Mouse (Mus musculus): Measurements from ENCODE around the gene Stk31. TPM values are rescaled to one million over a fixed set of nuclear protein-coding genes. Genes with fewer than 3 reads are reported as not detected.

Stk31 gene
- total RNA-seq, 2 experiments from 2014 or later: not detected

Other genes with a start within 250 kb of the Stk31 start
- gene Igf2bp3, start 180.6 kb upstream of the Stk31 start, total RNA-seq (2015; ENCODE audit: low replicate concordance): not detected in 2 replicates
- gene Igf2bp3, start 180.6 kb upstream of the Stk31 start, total RNA-seq (2017; ENCODE audit: low replicate concordance): not detected in 2 replicates
- gene Tra2a, start 131.6 kb upstream of the Stk31 start, total RNA-seq (2015; ENCODE audit: low replicate concordance): 73.6 and 81.3 TPM in 2 replicates
- 56.5 and 90.1 TPM in 2 replicates for gene Tra2a, start 131.6 kb upstream of the Stk31 start, total RNA-seq (2017; ENCODE audit: low replicate concordance)
- gene Ccdc126, start 76.3 kb upstream of the Stk31 start, total RNA-seq (2015; ENCODE audit: low replicate concordance): 3.3 TPM in 1 of 2 replicates, not detected in the other
- gene Ccdc126, start 76.3 kb upstream of the Stk31 start, total RNA-seq (2017; ENCODE audit: low replicate concordance): 0.68 and 0.70 TPM in 2 replicates
- gene Fam221a, start 27.9 kb upstream of the Stk31 start, total RNA-seq (2015; ENCODE audit: low replicate concordance): 2.7 and 2.9 TPM in 2 replicates
- 1.1 and 2.2 TPM in 2 replicates for gene Fam221a, start 27.9 kb upstream of the Stk31 start, total RNA-seq (2017; ENCODE audit: low replicate concordance)